Mouse (Mus musculus): ENCODE measurements around the gene Morc3. TPM values are rescaled to one million over a fixed set of nuclear protein-coding genes. Genes with fewer than 3 reads are reported as not detected.
"Not testable (repeated sequence)": the region's sequence is repeated elsewhere in the genome, so short reads cannot be mapped to it uniquely, and the experiment has no call there.

Gene Morc3
- polyA plus RNA-seq, 1 experiment from 2014 or later: 36.0 TPM

- WGBS: 86% methylated on average over 4 of the region's 4 CpGs
- ATAC-seq (ENCODE audit: insufficient read depth): no peak
- TF ChIP-seq CTCF (IDR thresholded peaks at IDR 0.05; ENCODE audit: low read depth): no peak
These were observed 6.5 kb upstream of the Morc3 start for GRCm38 (mm10) chr16:93825463-93825862.

GRCm38 (mm10) chr16:93826054-93826453, 5.9 kb upstream of the Morc3 start:
- Histone ChIP-seq H3K4me2 (no peak overlapping the region), H3K9ac (no peak overlapping the region), H3K27ac (ENCODE audit: low read depth) (no peak overlapping the region), H3K4me1 (ENCODE audit: insufficient read depth) (no peaks in the 10 kb centered on the region), H3K27me3 (ENCODE audit: insufficient read depth, low read length) (no peaks in the 10 kb centered on the region), H3K36me3 (ENCODE audit: insufficient read depth) (no peaks in the 10 kb centered on the region), H3K9me3 (ENCODE audit: low read depth, low read length) (peaks cover 3% of the 10 kb centered on the region; the same call in 1 of the 2 replicates), H3K4me3 (ENCODE audit: low read depth, low read length) (no peak overlapping the region)
- no peak for DNase-seq
- ATAC-seq (ENCODE audit: insufficient read depth): no peak
- TF ChIP-seq CTCF (IDR thresholded peaks at IDR 0.05; ENCODE audit: low read depth): no peak
- WGBS: 55% methylated on average over 11 of the region's 11 CpGs

More at GRCm38 (mm10) chr16:93825463-93825862, 6.5 kb upstream of the Morc3 start:
- no peaks in the 10 kb centered on the region for H3K36me3 ChIP-seq (ENCODE audit: insufficient read depth)
- H3K9me3 ChIP-seq (ENCODE audit: low read depth, low read length): peaks cover 3% of the 10 kb centered on the region; the same call in 1 of the 2 replicates
- no peak overlapping the region for H3K4me2 ChIP-seq
- H3K4me1 ChIP-seq (ENCODE audit: insufficient read depth): no peaks in the 10 kb centered on the region
- no peak for DNase-seq
- H3K9ac ChIP-seq: no peak overlapping the region
- no peak overlapping the region for H3K27ac ChIP-seq (ENCODE audit: low read depth)
- no peaks in the 10 kb centered on the region for H3K27me3 ChIP-seq (ENCODE audit: insufficient read depth, low read length)
- H3K4me3 ChIP-seq (ENCODE audit: low read depth, low read length): no peak overlapping the region

- not testable (repeated sequence) for H3K27ac ChIP-seq (ENCODE audit: low read depth); H3K9ac ChIP-seq; H3K4me1 ChIP-seq (ENCODE audit: insufficient read depth); ATAC-seq (ENCODE audit: insufficient read depth); DNase-seq; H3K9me3 ChIP-seq (ENCODE audit: low read depth, low read length); H3K27me3 ChIP-seq (ENCODE audit: insufficient read depth, low read length); H3K36me3 ChIP-seq (ENCODE audit: insufficient read depth); H3K4me2 ChIP-seq; H3K4me3 ChIP-seq (ENCODE audit: low read depth, low read length)
- WGBS: 53% methylated on average over 5 of the region's 5 CpGs
These were observed 5.4 kb upstream of the Morc3 start for GRCm38 (mm10) chr16:93826478-93826877.

GRCm38 (mm10) chr16:93826909-93827308, 5.0 kb upstream of the Morc3 start:
- Histone ChIP-seq H3K9ac (no peak overlapping the region), H3K27me3 (ENCODE audit: insufficient read depth, low read length) (no peaks in the 10 kb centered on the region), H3K36me3 (ENCODE audit: insufficient read depth) (no peaks in the 10 kb centered on the region), H3K4me1 (ENCODE audit: insufficient read depth) (no peaks in the 10 kb centered on the region), H3K4me2 (no peak overlapping the region), H3K27ac (ENCODE audit: low read depth) (no peak overlapping the region), H3K9me3 (ENCODE audit: low read depth, low read length) (peaks cover 1% of the 10 kb centered on the region; the same call in 1 of the 2 replicates), H3K4me3 (ENCODE audit: low read depth, low read length) (no peak overlapping the region)
- no peak for DNase-seq
- no peak for TF ChIP-seq CTCF (IDR thresholded peaks at IDR 0.05; ENCODE audit: low read depth)
- 79% methylated on average over 6 of the region's 6 CpGs for WGBS
- no peak for ATAC-seq (ENCODE audit: insufficient read depth)

- no peak for TF ChIP-seq CTCF (IDR thresholded peaks at IDR 0.05; ENCODE audit: low read depth)
- Histone ChIP-seq H3K4me2 (no peak overlapping the region), H3K27me3 (ENCODE audit: insufficient read depth, low read length) (no peaks in the 10 kb centered on the region), H3K4me3 (ENCODE audit: low read depth, low read length) (no peak overlapping the region), H3K9ac (no peak overlapping the region), H3K9me3 (ENCODE audit: low read depth, low read length) (no peaks in the 10 kb centered on the region), H3K36me3 (ENCODE audit: insufficient read depth) (0 out of 2 replicates have a peak, but pooled peaks cover 3% of the 10 kb centered on the region), H3K27ac (ENCODE audit: low read depth) (no peak overlapping the region), H3K4me1 (ENCODE audit: insufficient read depth) (0 out of 2 replicates have a peak, but pooled peaks cover 4% of the 10 kb centered on the region)
- DNase-seq (no peak), ATAC-seq (ENCODE audit: insufficient read depth) (no peak)
- 91% methylated on average over 15 of the region's 15 CpGs for WGBS
These were observed 2.4 kb upstream of the Morc3 start for GRCm38 (mm10) chr16:93829526-93829925.

- Histone ChIP-seq H3K9ac (no peak overlapping the region), H3K4me1 (ENCODE audit: insufficient read depth) (0 out of 2 replicates have a peak, but pooled peaks cover 4% of the 10 kb centered on the region), H3K4me2 (no peak overlapping the region), H3K4me3 (ENCODE audit: low read depth, low read length) (no peak overlapping the region), H3K9me3 (ENCODE audit: low read depth, low read length) (no peaks in the 10 kb centered on the region), H3K36me3 (ENCODE audit: insufficient read depth) (0 out of 2 replicates have a peak, but pooled peaks cover 3% of the 10 kb centered on the region), H3K27me3 (ENCODE audit: insufficient read depth, low read length) (no peaks in the 10 kb centered on the region), H3K27ac (ENCODE audit: low read depth) (no peak overlapping the region)
- WGBS: 76% methylated on average over 9 of the region's 9 CpGs
- no peak for TF ChIP-seq CTCF (IDR thresholded peaks at IDR 0.05; ENCODE audit: low read depth)
- no peak for DNase-seq
- ATAC-seq (ENCODE audit: insufficient read depth): no peak
These were observed 1.9 kb upstream of the Morc3 start for GRCm38 (mm10) chr16:93830071-93830470.

GRCm38 (mm10) chr16:93830916-93831315, 1.0 kb upstream of the Morc3 start:
- H3K4me3 ChIP-seq (ENCODE audit: low read depth, low read length): no peak overlapping the region
- 0 out of 2 replicates have a peak, but pooled peaks cover 3% of the 10 kb centered on the region for H3K36me3 ChIP-seq (ENCODE audit: insufficient read depth)
- ATAC-seq (ENCODE audit: insufficient read depth) (no peak), DNase-seq (no peak)
- H3K9ac ChIP-seq: no peak overlapping the region
- H3K27ac ChIP-seq (ENCODE audit: low read depth): no peak overlapping the region
- 76% methylated on average over 5 of the region's 5 CpGs for WGBS
- no peaks in the 10 kb centered on the region for H3K9me3 ChIP-seq (ENCODE audit: low read depth, low read length)
- no peak overlapping the region for H3K4me2 ChIP-seq
- no peak for TF ChIP-seq CTCF (IDR thresholded peaks at IDR 0.05; ENCODE audit: low read depth)
- no peaks in the 10 kb centered on the region for H3K27me3 ChIP-seq (ENCODE audit: insufficient read depth, low read length)
- 0 out of 2 replicates have a peak, but pooled peaks cover 4% of the 10 kb centered on the region for H3K4me1 ChIP-seq (ENCODE audit: insufficient read depth)

All from lung, embryonic 14.5 days (tissue).